Mouse (Mus musculus): ENCODE results near the gene Cnnm1. TPM values are rescaled to one million over a fixed set of nuclear protein-coding genes. Genes with fewer than 3 reads are reported as not detected.
A peak's percentile ranks its signal among the peaks of the same experiment; 100 is the strongest.

The Cnnm1 gene
- total and polyA plus RNA-seq, 3 experiments: 0.04 TPM; not detected in 2

DNA sequence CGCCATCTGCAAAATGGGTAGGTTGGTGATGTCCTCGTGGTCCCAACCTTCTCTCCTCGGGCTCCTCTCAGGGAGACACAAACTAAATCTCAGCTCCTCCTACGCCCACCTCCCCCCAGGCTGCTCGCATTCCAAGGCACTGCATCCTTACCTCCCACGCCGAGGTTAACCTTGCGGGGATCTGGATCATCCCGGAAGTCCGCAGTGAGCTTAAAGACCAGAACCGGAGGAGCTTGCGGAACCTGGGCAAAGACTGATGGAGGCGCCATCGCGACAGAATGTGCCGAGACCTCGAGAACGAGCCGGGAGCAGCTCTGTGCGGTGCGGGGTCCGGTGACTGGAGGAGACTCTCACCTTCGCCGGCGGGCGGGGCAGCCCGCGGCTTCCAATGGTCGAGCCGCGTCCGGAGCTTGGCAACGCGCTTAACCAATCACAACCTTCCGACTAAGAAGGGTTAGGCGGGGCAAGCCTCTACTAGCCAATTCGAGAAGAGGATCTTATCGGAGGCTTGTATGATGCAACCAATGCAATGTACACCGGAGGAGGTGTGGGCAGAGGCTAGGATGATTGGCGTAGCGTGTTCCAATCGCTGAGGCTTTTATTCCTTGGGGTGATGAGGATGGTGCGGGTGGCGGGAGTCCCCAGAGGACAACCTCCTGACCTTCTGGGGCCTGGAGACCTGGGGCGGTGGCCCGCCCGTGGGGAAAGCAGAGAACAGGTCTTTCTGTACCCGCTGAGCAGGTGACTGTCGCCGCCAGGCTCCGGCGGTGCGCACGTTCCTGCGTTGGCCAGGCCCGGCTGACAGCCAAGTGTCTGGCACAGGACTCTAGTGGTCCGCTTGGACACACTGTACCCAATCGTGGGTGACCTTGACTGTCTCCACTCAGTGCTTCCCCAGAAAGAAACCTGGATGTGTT is 84.2 kb downstream of the Cnnm1 start, which contains the start of gene Got1 (continued):
- peak; percentile 40; the same call in 1 of the 2 replicates for TF ChIP-seq NRF1 (IDR thresholded peaks at IDR 0.05; ENCODE audit: insufficient read depth, low read depth, low read length, poor library complexity, severe bottlenecking)
- peak; percentile 91 for TF ChIP-seq TBP (IDR thresholded peaks at IDR 0.05; ENCODE audit: low read depth, low read length)
- TF ChIP-seq POLR2AphosphoS2 (IDR thresholded peaks at IDR 0.05; ENCODE audit: low read length): peak; percentile 84; the same call in 1 of the 2 replicates
- peak; percentile 96 for TF ChIP-seq SIN3A (IDR thresholded peaks at IDR 0.05; ENCODE audit: low read length)
- TF ChIP-seq NELFE (IDR thresholded peaks at IDR 0.05; ENCODE audit: low read depth, low read length): peak; percentile 94
- TF ChIP-seq ZNF384 (IDR thresholded peaks at IDR 0.05; ENCODE audit: low read depth, low read length): no peak
- peak; percentile 79 for TF ChIP-seq KAT2A (conservative IDR thresholded peaks at IDR 0.05; ENCODE audit: low read depth, low read length)

GRCm38 (mm10) chr19:43525104-43525482 is 84.9 kb downstream of the Cnnm1 start:
- Histone ChIP-seq H3K36me3 (ENCODE audit: control insufficient read depth in 1 of 2, insufficient read depth in 2 of 2, low read length in 2 of 2) (peaks cover 6 to 23% of the 10 kb centered on the region in 2 experiments), H3K79me2 (ENCODE audit: control insufficient read depth, insufficient read depth, low read length, poor library complexity) (peaks cover 39% of the 10 kb centered on the region), H3K9me3 (replicated peaks; ENCODE audit: insufficient read depth, low read length) (no peaks in the 10 kb centered on the region), H3K27me3 (ENCODE audit: control insufficient read depth in 1 of 2, insufficient read depth in 2 of 2, low read length in 2 of 2) (no peaks in the 10 kb centered on the region), H3K9ac (ENCODE audit: control insufficient read depth, low read depth, low read length, poor library complexity, severe bottlenecking) (peak overlapping the region; percentile 90), H3K27ac (ENCODE audit: control insufficient read depth, low read depth, low read length) (peak overlapping the region; percentile 82), H3K4me3 (ENCODE audit: control insufficient read depth in 1 of 2, insufficient read depth in 1 of 2, low read depth in 2 of 2, low read length in 2 of 2) (peak overlapping the region; percentile 65 to 83), H3K4me1 (ENCODE audit: control insufficient read depth in 1 of 2, insufficient read depth in 2 of 2, low read length in 2 of 2) (peaks cover 8 to 16% of the 10 kb centered on the region in 2 experiments; a peak in 3 of 4 replicates)
- peak; percentile 91 for DNase-seq (ENCODE audit: low read depth, low spot score)
- no peak for TF ChIP-seq USF1 (IDR thresholded peaks at IDR 0.05; ENCODE audit: low read depth, low read length)
- TF ChIP-seq GATA1 (IDR thresholded peaks at IDR 0.05; ENCODE audit: low read depth, low read length): peak; percentile 32; the same call in 1 of the 2 replicates
- peak; percentile 35 for TF ChIP-seq MXI1 (IDR thresholded peaks at IDR 0.05; ENCODE audit: low read depth, low read length)
- 0 out of 2 replicates have a peak, but pooled peaks have one; percentile 3 for TF ChIP-seq JUND (IDR thresholded peaks at IDR 0.05; ENCODE audit: low read depth, low read length)
- TF ChIP-seq GABPA (IDR thresholded peaks at IDR 0.05; ENCODE audit: low read depth, low read length): no peak
- no peak for TF ChIP-seq HCFC1 (IDR thresholded peaks at IDR 0.05; ENCODE audit: low read depth, low read length)
- TF ChIP-seq ZKSCAN1 (IDR thresholded peaks at IDR 0.05; ENCODE audit: low read depth, low read length): no peak
- no peak for TF ChIP-seq MAZ (IDR thresholded peaks at IDR 0.05; ENCODE audit: low read depth, low read length)
- TF ChIP-seq ELF1 (IDR thresholded peaks at IDR 0.05; ENCODE audit: low read depth, low read length): no peak
- no peak for TF ChIP-seq MEF2A (IDR thresholded peaks at IDR 0.05; ENCODE audit: extremely low read depth, insufficient replicate concordance, low read depth, low read length, poor library complexity, severe bottlenecking)
- peak in 1 of 2 experiments; percentile 35; a peak in 1 of 4 replicates for TF ChIP-seq EP300 (IDR thresholded peaks at IDR 0.05; ENCODE audit: low read depth in 1 of 2, low read length in 2 of 2)
- TF ChIP-seq ETS1 (IDR thresholded peaks at IDR 0.05; ENCODE audit: low read depth, low read length): peak; percentile 47; the same call in 1 of the 2 replicates
- no peak for TF ChIP-seq TCF12 (IDR thresholded peaks at IDR 0.05; ENCODE audit: low read depth, low read length)
- no peak for TF ChIP-seq KAT2A (conservative IDR thresholded peaks at IDR 0.05; ENCODE audit: low read depth, low read length)
- 0 out of 2 replicates have a peak, but pooled peaks have one; percentile 35 for TF ChIP-seq POLR2AphosphoS2 (IDR thresholded peaks at IDR 0.05; ENCODE audit: low read length)
